Mouse (Mus musculus) MN1 (cell line): Measurements from ENCODE around the gene Magea8.
"Not testable (repeated sequence)": the region's sequence is repeated elsewhere in the genome, so short reads cannot be mapped to it uniquely, and the experiment has no call there.

Experiments used
- DNase-seq: peaks from one replicate; pipeline ENCODE4 v3.0.0-alpha.2; 2016; ENCODE audit warnings: low spot score

Magea8 gene

GRCm38 (mm10) chrX:154995750-154996149 is at the start of gene Magea8:
Magea8 (minus strand) TSS chrX:154995850.
- not testable (repeated sequence) for DNase-seq

- not testable (repeated sequence) for DNase-seq
These were observed 46.2 kb downstream of the Magea8 start, which contains the start of gene Magea3 for GRCm38 (mm10) chrX:154949405-154949804. Magea3 (minus strand) TSS chrX:154949505.

- DNase-seq, result not testable (repeated sequence)
These were observed 59.8 kb downstream of the Magea8 start, which contains the start of gene Magea6 for GRCm38 (mm10) chrX:154935887-154936286. Magea6 (minus strand) TSS chrX:154935987.
